Mouse (Mus musculus) myocyte (in vitro differentiated cells): ENCODE data around the gene Zc2hc1c. TPM values are rescaled to one million over a fixed set of nuclear protein-coding genes. Genes with fewer than 3 reads are reported as not detected.

Experiments
- H3K27me3 ChIP-seq: one replicate; pipeline ENCODE4 v1.6.1; 2011; ENCODE audit not compliant: control insufficient read depth, insufficient read depth, insufficient read length
- H3K36me3 ChIP-seq: one replicate; pipeline ENCODE4 v1.6.1; 2011; ENCODE audit not compliant: control insufficient read depth, insufficient read depth
- H3K4me2 ChIP-seq: one replicate; pipeline ENCODE4 v1.6.1; 2011; ENCODE audit warnings: low read depth, control low read depth
- H3K4me3 ChIP-seq: one replicate; pipeline ENCODE4 v1.5.1; 2011; ENCODE audit warnings: mild to moderate bottlenecking, control low read depth, moderate library complexity
- H3K79me2 ChIP-seq: one replicate; pipeline ENCODE4 v1.6.1; 2011; ENCODE audit not compliant: control insufficient read depth, insufficient read depth
- H3ac ChIP-seq: one replicate; pipeline ENCODE4 v1.6.1; 2011; ENCODE audit not compliant: control insufficient read depth, insufficient read length
- CEBPB ChIP-seq: IDR thresholded peaks from 2 replicates; pipeline ENCODE4 v1.6.1; 2011; ENCODE audit warnings: mild to moderate bottlenecking, moderate library complexity; ENCODE audit not compliant: poor library complexity, insufficient read depth, severe bottlenecking
- E2F4 ChIP-seq: IDR thresholded peaks from one replicate; pipeline ENCODE4 v1.6.1; 2011; ENCODE audit warnings: mild to moderate bottlenecking, control low read depth, moderate library complexity; ENCODE audit not compliant: insufficient read depth
- MAX ChIP-seq: IDR thresholded peaks from one replicate; pipeline ENCODE4 v1.6.1; 2011; ENCODE audit warnings: low read depth, mild to moderate bottlenecking, control low read depth
- MYOD1 ChIP-seq, 3 experiments: IDR thresholded peaks; one replicate each; pipeline ENCODE4 v1.6.1; 2011; ENCODE audit warnings: control low read depth in 2 of 3, low read depth in 2 of 3, mild to moderate bottlenecking in 2 of 3, moderate library complexity in 1 of 3; ENCODE audit not compliant: insufficient read length in 2 of 3, control insufficient read depth in 1 of 3
- MYOG ChIP-seq, 3 experiments: IDR thresholded peaks; one replicate each; pipeline ENCODE4 v1.6.1; 2011; ENCODE audit warnings: control low read depth in 2 of 3, low read depth in 2 of 3, mild to moderate bottlenecking in 2 of 3; ENCODE audit not compliant: insufficient read length in 2 of 3, control insufficient read depth in 1 of 3, insufficient read depth in 1 of 3
- POLR2A ChIP-seq: IDR thresholded peaks from one replicate; pipeline ENCODE4 v1.6.1; 2011; ENCODE audit warnings: low read depth, mild to moderate bottlenecking, control low read depth, moderate library complexity; ENCODE audit not compliant: insufficient read length
- POLR2AphosphoS2 ChIP-seq: IDR thresholded peaks from one replicate; pipeline ENCODE4 v1.6.1; 2011; ENCODE audit warnings: low read depth, control low read depth; ENCODE audit not compliant: insufficient read length
- REST ChIP-seq: IDR thresholded peaks from one replicate; pipeline ENCODE4 v1.6.1; 2011; ENCODE audit warnings: mild to moderate bottlenecking, control low read depth, moderate library complexity; ENCODE audit not compliant: insufficient read depth, insufficient read length
- SRF ChIP-seq: IDR thresholded peaks from one replicate; pipeline ENCODE4 v1.6.1; 2011; ENCODE audit warnings: low read depth; ENCODE audit not compliant: control insufficient read depth, insufficient read length
- TCF12 ChIP-seq: IDR thresholded peaks from one replicate; pipeline ENCODE4 v1.6.1; 2011; ENCODE audit warnings: mild to moderate bottlenecking, control low read depth; ENCODE audit not compliant: poor library complexity, insufficient read depth, severe bottlenecking
- TCF3 ChIP-seq: IDR thresholded peaks from one replicate; pipeline ENCODE4 v1.6.1; 2011; ENCODE audit warnings: low read depth, control low read depth; ENCODE audit not compliant: insufficient read length
- USF1 ChIP-seq: IDR thresholded peaks from one replicate; pipeline ENCODE4 v1.6.1; 2011; ENCODE audit warnings: low read depth, mild to moderate bottlenecking, control low read depth, moderate library complexity
- polyA plus RNA-seq: library from polyadenylated mRNA; unstranded; fragments of >200 nt; fragmentation: generic; extraction: Trizol; gene quantifications from one replicate; pipeline ENCODE4 v1.2.1, GENCODE M21; 2012; ENCODE audit warnings: missing spikeins

The Zc2hc1c gene
- polyA plus RNA-seq, 1 experiment = 1.7 TPM

- H3K27me3 ChIP-seq = no peaks in the 10 kb centered on the region
- H3K4me2 ChIP-seq = no peak overlapping the region
- H3K36me3 ChIP-seq = no peaks in the 10 kb centered on the region
- TF ChIP-seq POLR2AphosphoS2 = no peak
- no peak for TF ChIP-seq MAX
- TF ChIP-seq TCF12 = no peak
- TF ChIP-seq CEBPB = no peak
- no peak for TF ChIP-seq REST
- no peak for TF ChIP-seq MYOD1 (IDR thresholded peaks at IDR 0.05; ENCODE audit: control insufficient read depth in 1 of 3, insufficient read length in 2 of 3, low read depth in 2 of 3)
- no peak for TF ChIP-seq TCF3
- no peak for TF ChIP-seq MYOG (IDR thresholded peaks at IDR 0.05; ENCODE audit: control insufficient read depth in 1 of 3, insufficient read depth in 1 of 3, insufficient read length in 2 of 3, low read depth in 2 of 3)
- H3K79me2 ChIP-seq = no peaks in the 10 kb centered on the region
- H3ac ChIP-seq = no peak overlapping the region
- H3K4me3 ChIP-seq = no peak overlapping the region
Observed at GRCm38 (mm10) chr12:85284996-85285395, 3.4 kb upstream of the Zc2hc1c start.

- H3K4me3 ChIP-seq = peak overlapping the region; percentile 46
- H3K79me2 ChIP-seq = no peaks in the 10 kb centered on the region
- peak overlapping the region; percentile 83 for H3K4me2 ChIP-seq
- H3K27me3 ChIP-seq = no peaks in the 10 kb centered on the region
- H3K36me3 ChIP-seq = no peaks in the 10 kb centered on the region
- no peak overlapping the region for H3ac ChIP-seq
- TF ChIP-seq MYOG (IDR thresholded peaks at IDR 0.05; ENCODE audit: control insufficient read depth in 1 of 3, insufficient read depth in 1 of 3, insufficient read length in 2 of 3, low read depth in 2 of 3) (no peak), REST (no peak), USF1 (no peak), TCF3 (no peak), POLR2A (no peak), TCF12 (no peak), MAX (no peak), CEBPB (no peak), E2F4 (no peak), MYOD1 (IDR thresholded peaks at IDR 0.05; ENCODE audit: control insufficient read depth in 1 of 3, insufficient read length in 2 of 3, low read depth in 2 of 3) (no peak), SRF (no peak)
Observed at GRCm38 (mm10) chr12:85286941-85287340, 1.4 kb upstream of the Zc2hc1c start.

GRCm38 (mm10) chr12:85287809-85288485 lies 444 bp upstream of the Zc2hc1c start, which contains the start of gene Acyp1:
Gene Acyp1, minus strand, starts transcription at chr12:85288438.
- H3K4me3 ChIP-seq = peak within 1 kb of the TSS; percentile 46
- no peaks in the 10 kb centered on the region for H3K36me3 ChIP-seq
- no peak for TF ChIP-seq MYOG (IDR thresholded peaks at IDR 0.05; ENCODE audit: control insufficient read depth in 1 of 3, insufficient read depth in 1 of 3, insufficient read length in 2 of 3, low read depth in 2 of 3)
- TF ChIP-seq MYOD1 (IDR thresholded peaks at IDR 0.05; ENCODE audit: control insufficient read depth in 1 of 3, insufficient read length in 2 of 3, low read depth in 2 of 3) = no peak
- no peak for TF ChIP-seq TCF12
- TF ChIP-seq MAX = no peak
- TF ChIP-seq E2F4 = no peak
- TF ChIP-seq POLR2AphosphoS2 = peak; percentile 31
- TF ChIP-seq POLR2A = peak; percentile 55
- no peak for TF ChIP-seq TCF3
- TF ChIP-seq CEBPB = no peak
- TF ChIP-seq REST = no peak
- no peak for TF ChIP-seq SRF
- peak; percentile 87 for TF ChIP-seq USF1
- H3K27me3 ChIP-seq = no peaks in the 10 kb centered on the region
- no peak within 1 kb of the TSS for H3ac ChIP-seq
- no peaks in the 10 kb centered on the region for H3K79me2 ChIP-seq
- peak within 1 kb of the TSS; percentile 83 for H3K4me2 ChIP-seq

GRCm38 (mm10) chr12:85289157-85290000 lies 988 bp downstream of the Zc2hc1c start:
- no peaks in the 10 kb centered on the region for H3K79me2 ChIP-seq
- no peaks in the 10 kb centered on the region for H3K27me3 ChIP-seq
- H3K4me2 ChIP-seq = peak overlapping the region; percentile 82
- no peak overlapping the region for H3ac ChIP-seq
- no peaks in the 10 kb centered on the region for H3K36me3 ChIP-seq
- TF ChIP-seq MYOG (IDR thresholded peaks at IDR 0.05; ENCODE audit: control insufficient read depth in 1 of 3, insufficient read depth in 1 of 3, insufficient read length in 2 of 3, low read depth in 2 of 3) (peak in 1 of 3 experiments; percentile 17), POLR2AphosphoS2 (no peak), POLR2A (no peak), MYOD1 (IDR thresholded peaks at IDR 0.05; ENCODE audit: control insufficient read depth in 1 of 3, insufficient read length in 2 of 3, low read depth in 2 of 3) (peak in 2 of 3 experiments; percentile 43 to 63)
- H3K4me3 ChIP-seq = peak overlapping the region; percentile 46
